Mouse (Mus musculus) limb, embryonic 11.5 days (tissue): ENCODE results near the gene Eef2kmt. TPM values are rescaled to one million over a fixed set of nuclear protein-coding genes. Genes with fewer than 3 reads are reported as not detected.

ENCODE experiments used
- ATAC-seq: fragments of 200-750 bp; cut with Nextera tagmentation; 2 replicates; pipeline ENCODE4 v1.8.0; 2017; ENCODE audit warnings: low read depth; ENCODE audit not compliant: insufficient number of reproducible peaks, low FRiP score, low TSS enrichment
- DNase-seq: peaks from one replicate; pipeline ENCODE4 v3.0.0-alpha.2; 2015; ENCODE audit warnings: low spot score
- H3K27ac ChIP-seq: fragments of 300-500 bp; sonication (generic); replicated peaks from 2 replicates; pipeline ENCODE4 v1.5.1; 2014; ENCODE audit warnings: low read depth, mild to moderate bottlenecking, low read length
- H3K27me3 ChIP-seq: fragments of 300-500 bp; sonication (generic); 2 replicates; pipeline ENCODE4 v1.6.1; 2014; ENCODE audit warnings: mild to moderate bottlenecking, low read length, mixed read lengths; ENCODE audit not compliant: control insufficient read depth, insufficient read depth
- H3K36me3 ChIP-seq: fragments of 300-500 bp; sonication (generic); 2 replicates; pipeline ENCODE4 v1.6.1; 2014; ENCODE audit warnings: mild to moderate bottlenecking, low read length, moderate library complexity, mixed read lengths; ENCODE audit not compliant: control insufficient read depth, insufficient read depth
- H3K4me1 ChIP-seq: fragments of 300-500 bp; sonication (generic); 2 replicates; pipeline ENCODE4 v1.6.1; 2014; ENCODE audit warnings: low read length, mixed read lengths; ENCODE audit not compliant: control insufficient read depth, insufficient read depth
- H3K4me2 ChIP-seq: fragments of 300-500 bp; sonication (generic); 2 replicates; pipeline ENCODE4 v1.6.1; 2014; ENCODE audit warnings: low read depth, mild to moderate bottlenecking, moderate library complexity; ENCODE audit not compliant: severe bottlenecking
- H3K4me3 ChIP-seq: fragments of 300-500 bp; sonication (generic); 2 replicates; pipeline ENCODE4 v1.5.1; 2014; ENCODE audit warnings: low read depth, low read length
- H3K9ac ChIP-seq: fragments of 300-500 bp; sonication (generic); 2 replicates; pipeline ENCODE4 v1.6.1; 2014; ENCODE audit warnings: mild to moderate bottlenecking, low read length
- H3K9me3 ChIP-seq: fragments of 300-500 bp; sonication (generic); 2 replicates; pipeline ENCODE4 v1.6.1; 2016; ENCODE audit warnings: low read length; ENCODE audit not compliant: control insufficient read depth
- WGBS: fragments of 180-500 bp; shearing (Covaris S2); extraction: QIAGEN DNeasy Blood & Tissue Kit; methylation state at CpG from one replicate; pipeline ENCODE4 v1.1.7; 2014; 5-methylcytosine and 5-hydroxymethylcytosine counted together
- polyA plus RNA-seq: library from polyadenylated mRNA; unstranded; fragments of >200 nt; fragmentation: Nextera tagmentation; extraction: Ambion mirVana; gene quantifications from 2 replicates; pipeline ENCODE4 v1.2.1, GENCODE M21; 2014

Gene Eef2kmt
- polyA plus RNA-seq, 1 experiment from 2014 or later = 14.5 TPM

GRCm38 (mm10) chr16:5263156-5263555 lies 7.4 kb upstream of the Eef2kmt start:
- peak; percentile 27 for DNase-seq
- H3K4me2 ChIP-seq = no peak overlapping the region
- no peaks in the 10 kb centered on the region for H3K9me3 ChIP-seq
- H3K27me3 ChIP-seq = no peaks in the 10 kb centered on the region
- no peak overlapping the region for H3K9ac ChIP-seq
- H3K4me1 ChIP-seq = no peaks in the 10 kb centered on the region
- H3K4me3 ChIP-seq = no peak overlapping the region
- H3K27ac ChIP-seq = no peak overlapping the region
- 56% methylated on average over 8 of the region's 8 CpGs for WGBS
- no peak for ATAC-seq
- no peaks in the 10 kb centered on the region for H3K36me3 ChIP-seq

GRCm38 (mm10) chr16:5255081-5255740 lies 572 bp downstream of the Eef2kmt start:
- ATAC-seq = 0 out of 2 replicates have a peak, but pooled peaks have one; percentile 1
- H3K4me1 ChIP-seq = peaks cover 9% of the 10 kb centered on the region; the same call in 1 of the 2 replicates

GRCm38 (mm10) chr16:5254346-5255025 lies 1.3 kb downstream of the Eef2kmt start:
- WGBS = 5% methylated on average over 15 of the region's 15 CpGs
- Histone ChIP-seq H3K4me1 (peaks cover 9% of the 10 kb centered on the region; the same call in 1 of the 2 replicates), H3K27me3 (no peaks in the 10 kb centered on the region), H3K36me3 (no peaks in the 10 kb centered on the region; the same call in 1 of the 2 replicates), H3K4me2 (peak overlapping the region; percentile 63), H3K4me3 (peak overlapping the region; percentile 35), H3K9ac (peak overlapping the region; percentile 62), H3K27ac (no peak overlapping the region), H3K9me3 (no peaks in the 10 kb centered on the region)
- peak; percentile 31; the same call in 1 of the 2 replicates for ATAC-seq
- peak; percentile 88 for DNase-seq

More at GRCm38 (mm10) chr16:5255081-5255740, 572 bp downstream of the Eef2kmt start:
- Histone ChIP-seq H3K4me2 (peak overlapping the region; percentile 63), H3K27ac (no peak overlapping the region; the same call in 1 of the 2 replicates), H3K9ac (peak overlapping the region; percentile 62), H3K36me3 (no peaks in the 10 kb centered on the region; the same call in 1 of the 2 replicates), H3K27me3 (no peaks in the 10 kb centered on the region), H3K4me3 (peak overlapping the region; percentile 35), H3K9me3 (no peaks in the 10 kb centered on the region)
- 4% methylated on average over 27 of the region's 27 CpGs for WGBS
- DNase-seq = peak; percentile 26

- 90% methylated on average over 2 of the region's 2 CpGs for WGBS
Observed at GRCm38 (mm10) chr16:5252260-5252659, 3.5 kb downstream of the Eef2kmt start.

GRCm38 (mm10) chr16:5250891-5251290 lies 4.9 kb downstream of the Eef2kmt start:
- H3K4me3 ChIP-seq = no peak overlapping the region
- H3K4me2 ChIP-seq = no peak overlapping the region
- peaks cover 7% of the 10 kb centered on the region; the same call in 1 of the 2 replicates for H3K4me1 ChIP-seq
- no peaks in the 10 kb centered on the region for H3K9me3 ChIP-seq
- no peaks in the 10 kb centered on the region for H3K27me3 ChIP-seq
- WGBS = 87% methylated on average over 3 of the region's 3 CpGs
- no peak overlapping the region for H3K27ac ChIP-seq
- DNase-seq (no peak), ATAC-seq (no peak)
- no peak overlapping the region for H3K9ac ChIP-seq
- H3K36me3 ChIP-seq = no peaks in the 10 kb centered on the region; the same call in 1 of the 2 replicates

More at GRCm38 (mm10) chr16:5252260-5252659, 3.5 kb downstream of the Eef2kmt start:
- H3K36me3 ChIP-seq = no peaks in the 10 kb centered on the region; the same call in 1 of the 2 replicates
- H3K9ac ChIP-seq = no peak overlapping the region
- H3K27me3 ChIP-seq = no peaks in the 10 kb centered on the region
- DNase-seq = no peak
- no peak overlapping the region for H3K4me2 ChIP-seq
- no peak overlapping the region for H3K27ac ChIP-seq
- no peak overlapping the region for H3K4me3 ChIP-seq
- peaks cover 9% of the 10 kb centered on the region; the same call in 1 of the 2 replicates for H3K4me1 ChIP-seq
- H3K9me3 ChIP-seq = no peaks in the 10 kb centered on the region
- ATAC-seq = no peak

GRCm38 (mm10) chr16:5244411-5244810 lies 11.4 kb downstream of the Eef2kmt start:
- H3K4me2 ChIP-seq = no peak overlapping the region
- no peaks in the 10 kb centered on the region for H3K27me3 ChIP-seq
- no peak overlapping the region for H3K4me3 ChIP-seq
- H3K4me1 ChIP-seq = no peaks in the 10 kb centered on the region
- H3K27ac ChIP-seq = no peak overlapping the region
- H3K9me3 ChIP-seq = no peaks in the 10 kb centered on the region
- DNase-seq (peak; percentile 69), ATAC-seq (no peak)
- WGBS = 36% methylated on average over 7 of the region's 7 CpGs
- no peak overlapping the region for H3K9ac ChIP-seq
- peaks cover 3% of the 10 kb centered on the region; the same call in 1 of the 2 replicates for H3K36me3 ChIP-seq

- no peak for ATAC-seq
- no peak for DNase-seq
- Histone ChIP-seq H3K4me1 (no peaks in the 10 kb centered on the region), H3K27ac (no peak overlapping the region), H3K36me3 (peaks cover 3% of the 10 kb centered on the region; the same call in 1 of the 2 replicates), H3K9ac (no peak overlapping the region), H3K9me3 (no peaks in the 10 kb centered on the region), H3K4me3 (no peak overlapping the region), H3K4me2 (no peak overlapping the region), H3K27me3 (no peaks in the 10 kb centered on the region)
- 90% methylated on average over 6 of the region's 6 CpGs for WGBS
Observed at GRCm38 (mm10) chr16:5242882-5243281, 12.9 kb downstream of the Eef2kmt start.

- no peak for ATAC-seq
- peaks cover 3% of the 10 kb centered on the region; the same call in 1 of the 2 replicates for H3K36me3 ChIP-seq
- no peak overlapping the region for H3K4me3 ChIP-seq
- no peak overlapping the region for H3K27ac ChIP-seq
- DNase-seq = no peak
- no peak overlapping the region for H3K4me2 ChIP-seq
- H3K27me3 ChIP-seq = no peaks in the 10 kb centered on the region
- 93% methylated on average over 4 of the region's 4 CpGs for WGBS
- no peak overlapping the region for H3K9ac ChIP-seq
- H3K4me1 ChIP-seq = no peaks in the 10 kb centered on the region
- no peaks in the 10 kb centered on the region for H3K9me3 ChIP-seq
Observed at GRCm38 (mm10) chr16:5242355-5242754, 13.4 kb downstream of the Eef2kmt start.
